Mouse (Mus musculus) layer of hippocampus, adult 8-10 months (tissue): ENCODE data around the gene Atp6v0b. TPM values are rescaled to one million over a fixed set of nuclear protein-coding genes. Genes with fewer than 3 reads are reported as not detected.

ENCODE experiments used
- DNase-seq, 2 experiments: peaks; one replicate each; pipeline ENCODE4 v3.0.0; 2022; ENCODE audit warnings: low spot score in 2 of 2
- total RNA-seq, 4 experiments: library from RNA; stranded (reverse); gene quantifications; 2 replicates each; pipeline ENCODE4 v1.2.4; 2022

The Atp6v0b gene
- total RNA-seq, result 100 to 1,000 TPM; 406 to 438 (median 423) TPM

GRCm38 (mm10) chr4:117887133-117887532 lies at the start of gene Atp6v0b:
Atp6v0b (minus strand) TSS chr4:117887333.
- DNase-seq, result peak; percentile 92 to 95

DNA sequence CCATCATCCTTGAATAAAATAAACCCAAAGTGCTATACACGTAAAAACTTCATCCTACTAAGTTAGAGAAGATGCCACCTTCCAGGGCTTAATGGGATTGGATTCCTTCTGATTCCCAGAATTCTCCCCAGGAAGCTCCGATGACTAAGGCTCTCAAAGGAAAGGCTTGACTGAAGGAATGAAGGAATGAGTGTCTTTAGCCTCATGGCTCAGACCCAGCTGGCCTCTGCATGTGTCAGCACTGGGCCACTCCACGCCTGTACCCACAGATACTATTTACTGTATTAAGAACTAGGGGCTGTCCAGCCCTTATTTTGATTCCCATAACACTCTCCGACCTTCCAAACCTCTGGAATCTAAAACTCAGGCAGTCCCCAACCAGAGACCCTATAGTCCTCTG lies 46.9 kb upstream of the Atp6v0b start:
- no peak for DNase-seq

GRCm38 (mm10) chr4:117933248-117933647 lies 46.1 kb upstream of the Atp6v0b start:
- DNase-seq, result no peak

- DNase-seq, result no peak
Observed at GRCm38 (mm10) chr4:117929391-117929881, 42.3 kb upstream of the Atp6v0b start, which contains the start of gene Artn. Artn (minus strand) TSS chr4:117929763.

DNA sequence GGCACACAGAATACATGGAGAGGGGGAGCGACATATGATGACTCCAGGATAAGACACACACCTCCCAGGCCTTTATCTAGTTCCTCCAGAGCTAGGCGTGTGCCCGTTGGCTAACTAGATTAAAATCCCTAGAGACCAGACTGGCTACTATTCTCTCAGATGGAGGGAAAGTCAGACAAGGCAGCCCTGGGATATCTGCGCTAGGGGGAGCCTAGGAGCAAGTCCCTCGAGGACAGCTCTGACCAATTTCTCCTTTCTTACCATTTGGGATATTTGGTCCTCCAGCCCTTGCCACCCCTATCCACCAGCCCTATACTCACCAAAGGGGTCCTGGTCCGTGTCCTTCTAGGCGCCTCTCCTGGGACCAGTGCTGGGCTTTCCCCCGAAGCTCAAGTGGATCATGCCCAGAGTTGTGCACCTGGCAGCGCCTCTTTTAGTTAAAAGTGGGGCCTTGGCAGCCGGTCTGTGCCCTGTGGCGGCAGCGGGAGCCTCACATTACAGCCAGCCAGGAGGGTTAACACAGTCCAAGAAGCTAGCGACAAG lies 41.6 kb upstream of the Atp6v0b start:
- DNase-seq, result no peak

- no peak for DNase-seq
Observed at GRCm38 (mm10) chr4:117928234-117928633, 41.1 kb upstream of the Atp6v0b start.

GRCm38 (mm10) chr4:117926545-117927482 lies 39.7 kb upstream of the Atp6v0b start:
- no peak for DNase-seq

DNA sequence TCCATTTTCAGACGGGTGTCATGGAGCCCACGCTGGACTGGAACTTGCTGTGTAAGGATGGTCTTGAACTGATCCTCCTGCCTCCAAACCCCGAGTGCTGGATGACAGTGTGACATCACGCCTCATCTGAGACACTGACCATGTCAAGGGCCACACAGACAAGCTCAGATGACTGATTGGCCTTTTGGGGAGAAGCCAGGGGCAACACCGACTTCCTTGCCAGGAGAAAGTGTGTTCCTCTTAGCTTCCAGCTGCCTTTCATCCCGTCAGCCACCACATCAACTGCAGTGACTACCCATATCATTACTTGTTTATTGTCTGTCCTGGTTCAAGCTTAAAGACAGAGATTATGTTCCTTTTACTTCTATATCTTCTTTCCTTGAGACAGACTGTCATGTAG lies 37.8 kb upstream of the Atp6v0b start:
- no peak for DNase-seq

DNA sequence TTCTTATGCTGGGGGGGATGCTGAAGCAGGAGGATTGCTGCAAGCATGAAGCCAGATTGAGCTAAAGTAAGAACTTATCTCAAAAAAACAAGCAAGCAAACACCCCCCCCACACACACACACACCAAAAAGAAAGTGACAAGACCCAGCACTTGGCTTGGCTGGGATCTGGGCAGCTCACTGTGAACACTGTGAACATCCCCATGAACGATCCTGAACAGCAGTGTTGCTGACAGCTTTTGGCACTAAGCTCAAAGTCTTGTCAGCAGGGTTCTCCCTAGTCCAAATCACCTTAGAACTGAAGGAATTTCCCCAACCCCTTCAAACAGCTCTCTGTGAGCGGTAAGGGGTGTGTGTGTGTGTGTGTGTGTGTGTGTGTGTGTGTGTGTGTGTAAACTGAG lies 36.3 kb upstream of the Atp6v0b start:
- no peak for DNase-seq

GRCm38 (mm10) chr4:117921358-117921757 lies 34.2 kb upstream of the Atp6v0b start:
- no peak for DNase-seq

GRCm38 (mm10) chr4:117918762-117919161 lies 31.6 kb upstream of the Atp6v0b start:
- no peak for DNase-seq

DNA sequence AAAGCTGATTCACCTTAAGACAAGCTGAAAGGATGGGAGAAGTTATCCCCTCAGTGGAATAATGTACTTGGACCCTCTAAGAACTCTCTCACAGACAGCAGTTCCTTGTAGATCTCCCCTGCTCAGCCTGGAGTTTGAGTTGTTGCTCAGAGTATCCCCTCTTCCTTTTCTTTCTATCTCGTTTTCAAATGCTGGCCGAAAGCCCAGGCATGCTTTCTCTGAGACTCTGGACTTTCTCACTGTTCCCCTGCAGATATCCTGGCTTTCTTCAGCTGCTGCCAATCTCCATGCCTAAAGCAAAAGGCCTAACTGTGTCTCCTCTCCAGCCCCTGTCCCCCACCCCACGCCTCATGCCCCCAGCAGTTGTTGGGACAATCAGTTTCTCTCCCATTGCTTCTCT lies 31.1 kb upstream of the Atp6v0b start:
- DNase-seq, result no peak

- DNase-seq, result no peak
Observed at GRCm38 (mm10) chr4:117917847-117918246, 30.7 kb upstream of the Atp6v0b start.

GRCm38 (mm10) chr4:117917402-117917801 lies 30.3 kb upstream of the Atp6v0b start:
- DNase-seq, result no peak

DNA sequence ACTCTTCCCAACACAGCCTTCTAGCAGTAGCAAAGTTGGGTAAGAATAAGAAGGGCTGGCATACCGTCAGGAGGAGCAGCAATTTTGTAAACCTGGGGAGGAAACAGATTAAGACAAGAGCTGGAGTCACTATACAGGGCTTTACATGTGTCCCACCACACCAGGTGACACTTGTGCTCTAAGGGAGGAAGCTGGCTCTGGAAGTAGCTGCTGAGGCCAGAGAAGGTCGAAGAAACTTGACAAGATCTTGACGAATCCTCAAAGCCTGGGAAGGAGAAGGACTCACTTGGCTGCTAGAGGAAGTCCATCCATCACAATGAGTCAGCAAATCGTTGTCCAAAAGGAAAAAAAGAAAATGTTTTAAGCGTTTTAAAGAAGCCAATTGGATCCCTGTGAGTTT lies 29.3 kb upstream of the Atp6v0b start:
- DNase-seq, result no peak

- no peak for DNase-seq
Observed at GRCm38 (mm10) chr4:117915489-117916105, 28.5 kb upstream of the Atp6v0b start.

GRCm38 (mm10) chr4:117914591-117915442 lies 27.7 kb upstream of the Atp6v0b start, which contains the start of gene Ipo13:
Ipo13 (minus strand) TSS chr4:117914999.
- DNase-seq, result peak; percentile 89 to 92

GRCm38 (mm10) chr4:117914031-117914430 lies 26.9 kb upstream of the Atp6v0b start:
- no peak for DNase-seq

DNA sequence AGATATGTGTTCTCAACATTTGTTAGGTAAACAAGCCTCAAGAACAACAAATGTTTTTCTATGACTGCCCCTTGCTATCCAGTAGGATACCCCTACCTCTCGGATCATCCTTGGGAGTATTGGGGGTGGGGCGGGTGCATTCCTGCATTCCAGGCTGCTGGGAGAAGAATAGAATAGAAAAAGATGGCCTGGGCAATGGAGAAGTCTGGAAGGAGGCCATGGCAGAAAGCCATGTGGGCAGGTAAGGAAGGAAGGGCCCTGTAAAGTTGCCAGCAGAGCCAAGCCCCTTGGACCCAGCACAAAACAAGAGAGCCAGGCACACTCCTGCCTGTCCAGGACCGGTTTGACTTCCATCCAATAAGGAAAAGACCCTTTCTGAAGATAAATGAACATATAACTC lies 26.3 kb upstream of the Atp6v0b start:
- DNase-seq, result no peak

GRCm38 (mm10) chr4:117912685-117913273 lies 25.6 kb upstream of the Atp6v0b start:
- DNase-seq, result no peak

GRCm38 (mm10) chr4:117912131-117912561 lies 25.0 kb upstream of the Atp6v0b start:
- DNase-seq, result no peak
